Mouse (Mus musculus) spleen, adult 2 months (tissue): ENCODE results near the gene Fance. TPM values are rescaled to one million over a fixed set of nuclear protein-coding genes. Genes with fewer than 3 reads are reported as not detected.
A peak's percentile ranks its signal among the peaks of the same experiment; 100 is the strongest.

Experiments
- DNase-seq, 2 experiments: peaks; one replicate each; pipeline versions ENCODE4 v3.0.0 to v3.0.0-alpha.2; 2012 to 2021; ENCODE audit warnings: low spot score in 2 of 2, low read depth in 1 of 2
- H3K27ac ChIP-seq: fragments of 200-500 bp; 2 replicates; pipeline ENCODE4 v1.5.1; 2012; ENCODE audit warnings: low read length, inconsistent platforms; ENCODE audit not compliant: insufficient read depth
- H3K27me3 ChIP-seq: fragments of 200-500 bp; 2 replicates; pipeline ENCODE4 v1.6.1; 2012; ENCODE audit warnings: mild to moderate bottlenecking, moderate library complexity, low read length, inconsistent platforms; ENCODE audit not compliant: control insufficient read depth, insufficient read depth
- H3K36me3 ChIP-seq: fragments of 200-500 bp; 2 replicates; pipeline ENCODE4 v1.6.1; 2012; ENCODE audit warnings: mild to moderate bottlenecking, low read length, inconsistent platforms; ENCODE audit not compliant: control insufficient read depth, insufficient read depth
- H3K4me1 ChIP-seq: fragments of 200-500 bp; 2 replicates; pipeline ENCODE4 v1.6.1; 2011; ENCODE audit warnings: inconsistent platforms; ENCODE audit not compliant: control insufficient read depth, insufficient read depth, insufficient read length
- H3K4me3 ChIP-seq: fragments of 200-500 bp; 2 replicates; pipeline ENCODE4 v1.5.1; 2011; ENCODE audit warnings: mild to moderate bottlenecking, inconsistent platforms; ENCODE audit not compliant: insufficient read depth, insufficient read length; ENCODE audit errors: extremely low read depth
- CTCF ChIP-seq: fragments of 200-500 bp; IDR thresholded peaks from 2 replicates; pipeline ENCODE4 v1.5.1; 2011; ENCODE audit warnings: mild to moderate bottlenecking, inconsistent platforms; ENCODE audit not compliant: insufficient read depth, insufficient read length, insufficient replicate concordance; ENCODE audit errors: extremely low read depth
- POLR2A ChIP-seq: fragments of 200-500 bp; IDR thresholded peaks from 2 replicates; pipeline ENCODE4 v1.6.1; 2011; ENCODE audit warnings: low read depth, low read length, inconsistent platforms
- WGBS: fragments of 180-500 bp; shearing (Covaris S2); methylation state at CpG from one replicate; pipeline ENCODE4 v1.1.7; 2018; 5-methylcytosine and 5-hydroxymethylcytosine counted together
- polyA plus RNA-seq: library from polyadenylated mRNA; depleted of rRNA; stranded (reverse); fragments of >200 nt; gene quantifications from 2 replicates; pipeline ENCODE4 v1.2.3, GENCODE M21; 2012

Gene Fance
- polyA plus RNA-seq, 1 experiment: 17.2 TPM

DNA sequence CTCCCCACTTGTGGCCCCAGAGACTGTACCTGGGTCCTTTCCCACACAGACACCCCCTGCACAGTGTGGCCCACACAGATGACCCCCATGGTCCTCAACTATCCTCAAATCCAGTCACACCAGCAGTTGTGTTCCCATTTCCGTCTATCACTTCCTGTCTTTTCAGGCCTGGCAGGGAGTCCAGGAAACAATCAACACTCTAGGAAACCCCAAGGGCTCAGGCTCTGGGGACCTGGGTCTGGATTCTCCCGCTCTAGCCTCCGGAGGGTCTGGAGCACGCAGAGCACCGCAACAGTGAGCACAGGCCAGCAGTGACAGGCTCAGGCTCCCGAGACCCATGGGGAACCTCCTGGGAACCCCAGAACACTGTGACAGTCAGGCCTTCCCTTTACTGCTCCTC is 34.9 kb downstream of the Fance start:
- Histone ChIP-seq H3K36me3 (no peaks in the 10 kb centered on the region), H3K4me1 (no peaks in the 10 kb centered on the region), H3K4me3 (no peak overlapping the region), H3K27me3 (peaks cover 17% of the 10 kb centered on the region), H3K27ac (no peak overlapping the region)
- 81% methylated on average over 6 of the region's 6 CpGs for WGBS
- no peak for TF ChIP-seq POLR2A
- no peak for TF ChIP-seq CTCF
- no peak for DNase-seq

DNA sequence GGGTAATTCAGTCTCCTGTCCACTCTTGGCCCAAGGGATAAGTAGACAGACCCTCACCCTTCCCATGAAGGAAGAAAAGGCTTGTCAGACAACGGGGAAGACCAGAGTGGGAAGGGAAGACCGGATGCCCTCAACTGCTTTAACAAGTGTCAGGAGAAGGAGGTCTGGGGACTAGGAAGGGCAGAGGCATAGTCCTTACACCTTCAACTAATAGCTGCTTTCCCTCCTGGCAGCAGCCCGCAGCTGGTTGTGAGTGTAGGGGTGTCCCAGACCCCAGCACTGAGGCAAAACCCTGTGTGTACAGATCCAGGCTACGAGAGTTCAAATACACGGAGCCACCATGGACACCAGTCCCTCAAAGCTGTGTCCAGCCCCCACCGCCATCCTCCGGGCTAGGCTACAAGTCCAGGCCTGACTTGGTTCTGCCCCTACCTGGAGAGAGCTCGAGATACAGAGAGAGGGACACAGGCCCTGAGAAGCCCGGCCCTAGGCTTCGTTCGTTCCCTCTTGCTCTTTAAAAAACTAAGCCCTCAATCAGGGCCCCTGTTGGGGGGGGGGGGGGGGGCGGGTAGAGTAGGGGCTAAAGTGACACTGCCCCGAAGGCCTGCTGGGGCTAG is 36.1 kb downstream of the Fance start:
- H3K27ac ChIP-seq: no peak overlapping the region
- H3K36me3 ChIP-seq: no peaks in the 10 kb centered on the region
- WGBS: 61% methylated on average over 13 of the region's 13 CpGs
- H3K27me3 ChIP-seq: peaks cover 17% of the 10 kb centered on the region
- TF ChIP-seq CTCF: no peak
- no peak for TF ChIP-seq POLR2A
- DNase-seq: no peak
- H3K4me1 ChIP-seq: no peaks in the 10 kb centered on the region
- peak overlapping the region; percentile 2; the same call in 1 of the 2 replicates for H3K4me3 ChIP-seq

DNA sequence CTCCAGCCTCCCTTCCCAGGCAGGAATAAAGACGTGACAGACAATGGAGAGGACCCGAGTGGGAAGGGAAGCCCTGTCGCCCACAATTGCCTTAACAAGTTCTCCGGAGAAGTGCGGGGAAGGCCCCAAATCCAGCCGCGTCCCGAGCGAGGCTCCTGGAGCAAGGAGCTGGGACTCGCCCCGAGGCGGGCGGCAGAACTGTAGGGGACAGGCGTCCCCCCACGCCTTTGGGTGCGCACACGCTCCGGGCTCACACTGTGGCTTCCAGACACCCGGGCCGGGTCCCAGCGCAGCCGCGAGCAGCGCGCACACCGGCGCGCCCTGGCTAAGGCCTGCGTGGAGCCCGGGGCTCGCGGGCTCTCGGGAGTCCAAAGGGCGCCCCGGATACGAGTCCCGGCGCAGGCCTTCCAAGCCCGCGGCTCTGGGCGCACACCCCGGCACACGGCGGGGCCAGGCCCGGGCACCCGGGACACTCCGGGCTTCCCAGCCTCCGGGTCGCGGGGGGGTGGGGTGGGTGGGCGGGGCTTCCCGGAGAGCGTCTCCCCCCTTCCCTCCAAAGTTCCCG is 36.7 kb downstream of the Fance start:
- Histone ChIP-seq H3K27ac (peak overlapping the region; percentile 5; the same call in 1 of the 2 replicates), H3K4me1 (no peaks in the 10 kb centered on the region), H3K4me3 (peak overlapping the region; percentile 39), H3K27me3 (peaks cover 17% of the 10 kb centered on the region), H3K36me3 (no peaks in the 10 kb centered on the region)
- DNase-seq: no peak
- WGBS: 3% methylated on average over 54 of the region's 54 CpGs
- TF ChIP-seq CTCF (no peak), POLR2A (no peak)

DNA sequence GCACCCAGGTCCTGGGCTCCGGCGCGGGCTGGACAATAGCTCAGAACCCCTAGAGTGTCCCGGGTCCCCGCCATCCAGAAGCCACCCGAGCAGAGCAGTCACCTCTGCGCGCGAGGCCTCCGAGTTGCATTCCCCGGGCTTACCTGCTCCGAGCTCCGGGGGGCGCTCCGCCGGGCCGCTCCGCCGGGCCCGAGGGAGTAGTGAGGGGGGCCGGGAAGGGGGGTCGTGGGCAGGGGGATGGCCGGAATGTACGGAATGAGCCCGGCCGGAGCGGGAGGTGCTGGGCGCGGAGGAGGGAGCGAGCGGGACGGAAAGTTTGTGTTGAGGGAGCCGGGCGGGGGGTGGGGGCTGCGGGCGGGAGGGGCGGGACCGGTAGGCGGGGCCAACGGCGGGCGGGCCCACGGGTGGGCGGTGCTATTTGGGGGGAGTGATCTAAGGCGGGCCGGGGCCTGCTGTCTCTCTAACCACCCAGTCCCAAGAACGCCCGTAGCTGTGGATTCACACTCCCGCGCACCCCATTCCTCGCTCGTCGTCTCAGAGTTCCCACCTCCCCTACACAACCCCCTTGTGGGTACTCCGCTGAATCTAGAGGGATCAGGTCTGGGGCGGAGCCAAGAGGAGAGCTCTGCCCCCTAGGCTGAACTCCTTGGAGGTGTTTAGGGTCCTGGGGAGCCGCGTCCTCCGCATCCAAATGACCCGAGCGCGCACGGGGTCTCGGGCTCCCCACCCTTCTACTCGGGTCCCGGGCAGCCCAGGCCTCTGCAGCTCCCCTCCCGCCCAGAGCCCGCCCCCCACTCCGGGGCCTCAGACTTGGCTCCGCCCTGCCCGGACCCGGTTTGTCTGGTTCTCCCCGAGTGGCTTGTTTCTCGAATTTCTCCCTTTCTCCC is 37.4 kb downstream of the Fance start, which contains the start of gene Tead3:
Gene Tead3 (minus strand): TSS at position 352 of the 887 bp plus-strand sequence.
- peak within 1 kb of the TSS; percentile 5; the same call in 1 of the 2 replicates for H3K27ac ChIP-seq
- peaks cover 17% of the 10 kb centered on the region for H3K27me3 ChIP-seq
- peak in 1 of 2 experiments; percentile 26 for DNase-seq
- TF ChIP-seq POLR2A (no peak), CTCF (no peak)
- H3K36me3 ChIP-seq: no peaks in the 10 kb centered on the region
- WGBS: under 1% methylated on average over 52 of the region's 73 CpGs
- H3K4me3 ChIP-seq: peak within 1 kb of the TSS; percentile 62
- H3K4me1 ChIP-seq: no peaks in the 10 kb centered on the region

DNA sequence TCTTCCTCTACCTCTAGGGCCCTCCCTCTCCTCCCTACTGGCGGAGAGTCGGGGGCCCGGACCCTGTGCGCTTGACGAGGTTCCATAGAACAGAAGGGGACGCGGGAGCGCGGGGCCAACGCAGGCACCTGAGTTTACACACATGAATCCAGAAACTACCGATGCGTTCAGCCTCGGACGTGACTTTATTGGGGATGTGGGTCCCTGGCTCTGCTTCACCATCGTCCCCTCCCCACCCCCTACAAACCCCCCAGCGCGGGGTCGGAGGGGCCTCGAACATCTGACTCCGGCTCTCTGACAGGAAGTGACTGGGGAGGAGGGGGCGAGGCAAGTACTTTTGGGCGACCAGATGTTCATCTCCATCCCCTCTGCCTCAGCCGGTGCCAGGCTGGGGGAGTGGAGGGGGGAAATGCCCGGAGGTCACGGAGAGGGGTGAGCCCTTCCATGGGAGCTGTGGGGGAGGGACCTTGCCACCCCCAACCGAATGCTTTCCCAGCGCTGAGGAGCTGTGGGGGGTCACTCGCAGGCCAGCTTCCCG is 38.1 kb downstream of the Fance start:
- no peak for TF ChIP-seq CTCF
- no peak for TF ChIP-seq POLR2A
- no peak for DNase-seq
- H3K27me3 ChIP-seq: peaks cover 17% of the 10 kb centered on the region
- WGBS: 3% methylated on average over 29 of the region's 29 CpGs
- H3K27ac ChIP-seq: no peak overlapping the region
- peak overlapping the region; percentile 62 for H3K4me3 ChIP-seq
- H3K36me3 ChIP-seq: no peaks in the 10 kb centered on the region
- no peaks in the 10 kb centered on the region for H3K4me1 ChIP-seq

DNA sequence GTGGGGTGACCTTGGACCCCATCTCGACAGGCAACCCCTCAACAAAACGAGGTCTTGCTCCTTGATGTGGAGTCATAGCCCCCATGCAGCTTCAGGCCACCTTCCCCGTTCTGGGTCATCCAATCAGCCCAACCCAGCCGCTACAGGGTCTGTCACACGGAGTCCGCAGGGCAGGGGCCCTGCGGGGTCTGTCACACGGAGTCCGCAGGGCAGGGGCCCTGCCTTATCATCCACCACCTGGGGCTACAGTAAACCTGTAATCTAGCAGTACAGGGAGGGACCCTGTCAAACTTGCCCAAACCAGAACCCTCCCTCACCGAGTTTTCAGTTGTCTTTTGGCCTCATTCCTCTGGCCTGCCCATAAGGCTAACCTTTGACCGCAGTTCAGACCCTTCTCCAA is 38.7 kb downstream of the Fance start:
- no peaks in the 10 kb centered on the region for H3K36me3 ChIP-seq
- no peak overlapping the region for H3K4me3 ChIP-seq
- no peaks in the 10 kb centered on the region for H3K4me1 ChIP-seq
- no peak overlapping the region for H3K27ac ChIP-seq
- TF ChIP-seq POLR2A (no peak), CTCF (no peak)
- no peak for DNase-seq
- peaks cover 17% of the 10 kb centered on the region for H3K27me3 ChIP-seq
- WGBS: 68% methylated on average over 11 of the region's 11 CpGs
